Mouse (Mus musculus) adrenal gland, adult 18-20 months (tissue): ENCODE measurements around the gene Dlx2. TPM values are rescaled to one million over a fixed set of nuclear protein-coding genes. Genes with fewer than 3 reads are reported as not detected.

ENCODE experiments used
- DNase-seq, 2 experiments: peaks; one replicate each; pipeline ENCODE4 v3.0.0; 2021 to 2022; ENCODE audit warnings: low spot score in 2 of 2
- long read RNA-seq, 2 experiments: library from polyadenylated mRNA; stranded (forward); transcript quantifications; one replicate each; pipeline ENCODE4 v2.0.0; 2021
- total RNA-seq, 2 experiments: library from RNA; stranded (reverse); gene quantifications; 1 replicate in 1 of 2; 2 replicates in 1 of 2; pipeline ENCODE4 v1.2.3; 2021

Dlx2 gene
- under 1 TPM; 0.50 to 0.54 TPM for total RNA-seq
- long read RNA-seq, experiment 1, partial matches to known transcripts: 0 of 1 reads
- long read RNA-seq, experiment 1, other reads (novel, unspliced or antisense): 0 of 1 reads
- long read RNA-seq, experiment 2: 0 reads

- DNase-seq: no peak
Observed at GRCm38 (mm10) chr2:71546640-71547071, at the start of gene Dlx2. Gene Dlx2, minus strand, starts transcription at chr2:71546754.

- DNase-seq: peak; percentile 13 to 25
Observed at GRCm38 (mm10) chr2:71594466-71594865, 47.9 kb upstream of the Dlx2 start.

- DNase-seq: no peak
Observed at GRCm38 (mm10) chr2:71589114-71589513, 42.6 kb upstream of the Dlx2 start.

GRCm38 (mm10) chr2:71581488-71581887, 34.9 kb upstream of the Dlx2 start:
- DNase-seq: no peak

GRCm38 (mm10) chr2:71580632-71581466, 34.3 kb upstream of the Dlx2 start:
- peak; percentile 59 to 69 for DNase-seq

- no peak for DNase-seq
Observed at GRCm38 (mm10) chr2:71577059-71577458, 30.5 kb upstream of the Dlx2 start.

GRCm38 (mm10) chr2:71573736-71574135, 27.2 kb upstream of the Dlx2 start:
- DNase-seq: no peak

GRCm38 (mm10) chr2:71566466-71566865, 19.9 kb upstream of the Dlx2 start:
- no peak for DNase-seq

- no peak for DNase-seq
Observed at GRCm38 (mm10) chr2:71556071-71556470, 9.5 kb upstream of the Dlx2 start.

GRCm38 (mm10) chr2:71551704-71552103, 5.2 kb upstream of the Dlx2 start:
- DNase-seq: no peak

- DNase-seq: no peak
Observed at GRCm38 (mm10) chr2:71550330-71550729, 3.8 kb upstream of the Dlx2 start.

GRCm38 (mm10) chr2:71547829-71548228, 1.3 kb upstream of the Dlx2 start:
- peak; percentile 71 to 80 for DNase-seq

- DNase-seq: no peak
Observed at GRCm38 (mm10) chr2:71545882-71546639, 493 bp downstream of the Dlx2 start.

- DNase-seq: no peak
Observed at GRCm38 (mm10) chr2:71545401-71545881, 1.1 kb downstream of the Dlx2 start.

- no peak for DNase-seq
Observed at GRCm38 (mm10) chr2:71544391-71545285, 1.9 kb downstream of the Dlx2 start.

- no peak for DNase-seq
Observed at GRCm38 (mm10) chr2:71543948-71544347, 2.6 kb downstream of the Dlx2 start.

- no peak for DNase-seq
Observed at GRCm38 (mm10) chr2:71543531-71543930, 3.0 kb downstream of the Dlx2 start.

GRCm38 (mm10) chr2:71542816-71543301, 3.7 kb downstream of the Dlx2 start:
- peak; percentile 53 to 62 for DNase-seq

- no peak for DNase-seq
Observed at GRCm38 (mm10) chr2:71542227-71542815, 4.2 kb downstream of the Dlx2 start.
